Mouse (Mus musculus): Measurements from ENCODE around the gene Plekhm2. TPM values are rescaled to one million over a fixed set of nuclear protein-coding genes. Genes with fewer than 3 reads are reported as not detected.
A peak's percentile ranks its signal among the peaks of the same experiment; 100 is the strongest.

The Plekhm2 gene
- polyA plus RNA-seq, 1 experiment from 2014 or later = 5.4 TPM

GRCm38 (mm10) chr4:141681767-141682166 lies 17.1 kb upstream of the Plekhm2 start:
- H3K4me1 ChIP-seq = peaks cover 53% of the 10 kb centered on the region
- 57% methylated on average over 7 of the region's 7 CpGs for WGBS
- H3K9me3 ChIP-seq = no peaks in the 10 kb centered on the region
- 0 out of 2 replicates have a peak overlapping the region, but pooled peaks have one; percentile 32 for H3K27ac ChIP-seq
- H3K36me3 ChIP-seq = peaks cover 44% of the 10 kb centered on the region
- no peak for DNase-seq (ENCODE audit: low spot score)
- H3K4me3 ChIP-seq = no peak overlapping the region
- no peaks in the 10 kb centered on the region for H3K27me3 ChIP-seq (ENCODE audit: insufficient read depth, poor library complexity, severe bottlenecking)

- Histone ChIP-seq H3K4me3 (no peak overlapping the region), H3K4me1 (peaks cover 55% of the 10 kb centered on the region), H3K36me3 (peaks cover 35% of the 10 kb centered on the region), H3K27ac (no peak overlapping the region), H3K27me3 (ENCODE audit: insufficient read depth, poor library complexity, severe bottlenecking) (no peaks in the 10 kb centered on the region), H3K9me3 (no peaks in the 10 kb centered on the region)
- DNase-seq (ENCODE audit: low spot score) = no peak
- WGBS = 33% methylated on average over 12 of the region's 12 CpGs
Observed at GRCm38 (mm10) chr4:141680892-141681291, 16.2 kb upstream of the Plekhm2 start.

- 79% methylated on average over 2 of the region's 2 CpGs for WGBS
- Histone ChIP-seq H3K27ac (no peak overlapping the region), H3K27me3 (ENCODE audit: insufficient read depth, poor library complexity, severe bottlenecking) (no peaks in the 10 kb centered on the region), H3K36me3 (peaks cover 16% of the 10 kb centered on the region), H3K9me3 (no peaks in the 10 kb centered on the region), H3K4me3 (no peak overlapping the region), H3K4me1 (peaks cover 52% of the 10 kb centered on the region)
- no peak for DNase-seq (ENCODE audit: low spot score)
Observed at GRCm38 (mm10) chr4:141679016-141679415, 14.3 kb upstream of the Plekhm2 start.

DNA sequence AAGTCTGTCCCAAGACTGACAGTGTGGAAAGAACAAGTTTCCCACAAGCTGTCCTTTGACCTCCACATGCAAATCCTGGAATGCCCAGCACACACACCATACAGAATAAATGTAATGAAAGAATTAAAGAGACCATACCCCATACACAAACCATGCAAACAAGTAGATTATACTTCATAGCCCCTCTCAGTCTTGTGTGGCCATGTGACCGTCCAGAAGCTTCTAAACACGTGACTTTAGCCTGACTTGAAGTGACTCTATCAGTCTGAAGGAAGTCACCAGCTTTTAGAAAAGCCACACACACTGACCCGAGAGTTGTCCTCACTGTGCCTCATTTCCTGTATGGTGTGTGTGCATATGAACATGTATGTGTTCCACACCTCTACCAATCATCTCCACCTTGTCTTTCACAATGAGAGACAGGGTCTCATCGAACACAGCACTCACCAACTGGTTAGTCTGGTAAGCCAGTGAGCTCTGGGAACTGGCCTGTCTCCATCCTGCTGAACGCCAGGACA lies 11.8 kb upstream of the Plekhm2 start:
- Histone ChIP-seq H3K27ac (no peak overlapping the region), H3K36me3 (no peaks in the 10 kb centered on the region), H3K4me3 (no peak overlapping the region), H3K4me1 (peaks cover 32% of the 10 kb centered on the region), H3K9me3 (no peaks in the 10 kb centered on the region), H3K27me3 (ENCODE audit: insufficient read depth, poor library complexity, severe bottlenecking) (no peaks in the 10 kb centered on the region)
- no peak for DNase-seq (ENCODE audit: low spot score)
- WGBS = 75% methylated on average over 5 of the region's 5 CpGs

GRCm38 (mm10) chr4:141672325-141672724 lies 7.6 kb upstream of the Plekhm2 start:
- H3K27ac ChIP-seq = no peak overlapping the region
- H3K4me3 ChIP-seq = no peak overlapping the region
- no peaks in the 10 kb centered on the region for H3K36me3 ChIP-seq
- no peaks in the 10 kb centered on the region for H3K9me3 ChIP-seq
- 66% methylated on average over 13 of the region's 13 CpGs for WGBS
- DNase-seq (ENCODE audit: low spot score) = no peak
- H3K4me1 ChIP-seq = peaks cover 10% of the 10 kb centered on the region; the same call in 1 of the 2 replicates
- H3K27me3 ChIP-seq (ENCODE audit: insufficient read depth, poor library complexity, severe bottlenecking) = no peaks in the 10 kb centered on the region

GRCm38 (mm10) chr4:141671389-141671788 lies 6.7 kb upstream of the Plekhm2 start:
- peaks cover 10% of the 10 kb centered on the region; the same call in 1 of the 2 replicates for H3K4me1 ChIP-seq
- no peaks in the 10 kb centered on the region for H3K27me3 ChIP-seq (ENCODE audit: insufficient read depth, poor library complexity, severe bottlenecking)
- no peaks in the 10 kb centered on the region for H3K36me3 ChIP-seq
- H3K4me3 ChIP-seq = no peak overlapping the region
- H3K27ac ChIP-seq = no peak overlapping the region
- no peaks in the 10 kb centered on the region for H3K9me3 ChIP-seq
- DNase-seq (ENCODE audit: low spot score) = no peak
- 82% methylated on average over 4 of the region's 4 CpGs for WGBS

GRCm38 (mm10) chr4:141669898-141670712 lies 5.4 kb upstream of the Plekhm2 start:
- peaks cover 3% of the 10 kb centered on the region; the same call in 1 of the 2 replicates for H3K4me1 ChIP-seq
- no peak overlapping the region for H3K27ac ChIP-seq
- H3K36me3 ChIP-seq = no peaks in the 10 kb centered on the region
- H3K4me3 ChIP-seq = no peak overlapping the region
- no peaks in the 10 kb centered on the region for H3K9me3 ChIP-seq
- WGBS = 84% methylated on average over 18 of the region's 18 CpGs
- DNase-seq (ENCODE audit: low spot score) = no peak
- H3K27me3 ChIP-seq (ENCODE audit: insufficient read depth, poor library complexity, severe bottlenecking) = no peaks in the 10 kb centered on the region

GRCm38 (mm10) chr4:141664011-141664745 lies 521 bp downstream of the Plekhm2 start:
- Histone ChIP-seq H3K27me3 (ENCODE audit: insufficient read depth, poor library complexity, severe bottlenecking) (no peaks in the 10 kb centered on the region), H3K9me3 (no peaks in the 10 kb centered on the region), H3K4me1 (peaks cover 21% of the 10 kb centered on the region), H3K4me3 (peak overlapping the region; percentile 90), H3K36me3 (peaks cover 22% of the 10 kb centered on the region), H3K27ac (peak overlapping the region; percentile 93)
- WGBS = 8% methylated on average over 57 of the region's 60 CpGs
- no peak for DNase-seq (ENCODE audit: low spot score)

GRCm38 (mm10) chr4:141663122-141663931 lies 1.4 kb downstream of the Plekhm2 start:
- Histone ChIP-seq H3K9me3 (no peaks in the 10 kb centered on the region), H3K36me3 (peaks cover 30% of the 10 kb centered on the region), H3K4me1 (peaks cover 30% of the 10 kb centered on the region), H3K4me3 (peak overlapping the region; percentile 90), H3K27me3 (ENCODE audit: insufficient read depth, poor library complexity, severe bottlenecking) (no peaks in the 10 kb centered on the region), H3K27ac (peak overlapping the region; percentile 93)
- 5% methylated on average over 47 of the region's 47 CpGs for WGBS
- DNase-seq (ENCODE audit: low spot score) = peak; percentile 85

DNA sequence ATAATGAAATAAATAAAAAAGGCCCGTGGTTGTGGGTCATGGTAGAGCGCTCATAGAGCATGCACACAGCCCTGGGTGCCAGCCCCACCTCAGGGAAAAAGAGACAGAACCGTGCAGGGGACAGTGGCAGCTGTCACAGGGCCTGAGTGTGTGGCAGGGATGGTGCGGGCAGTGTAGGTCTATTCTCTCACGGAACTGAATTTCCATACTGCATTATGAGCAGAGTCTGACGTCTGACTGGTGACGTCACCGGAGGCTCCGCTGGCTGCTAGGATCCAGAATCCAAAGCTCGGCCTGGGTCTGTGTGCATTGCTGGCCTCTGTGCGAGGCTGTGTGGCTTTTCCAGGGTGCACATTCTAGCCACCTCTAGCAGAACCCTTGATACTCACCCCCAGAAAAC lies 3.8 kb downstream of the Plekhm2 start:
- peaks cover 37% of the 10 kb centered on the region for H3K36me3 ChIP-seq
- DNase-seq (ENCODE audit: low spot score) = no peak
- H3K27ac ChIP-seq = no peak overlapping the region
- H3K27me3 ChIP-seq (ENCODE audit: insufficient read depth, poor library complexity, severe bottlenecking) = no peaks in the 10 kb centered on the region
- WGBS = 89% methylated on average over 11 of the region's 11 CpGs
- H3K9me3 ChIP-seq = no peaks in the 10 kb centered on the region
- H3K4me3 ChIP-seq = no peak overlapping the region
- H3K4me1 ChIP-seq = peaks cover 47% of the 10 kb centered on the region

GRCm38 (mm10) chr4:141659739-141660138 lies 5.0 kb downstream of the Plekhm2 start:
- peaks cover 42% of the 10 kb centered on the region for H3K36me3 ChIP-seq
- no peak overlapping the region for H3K4me3 ChIP-seq
- no peak overlapping the region for H3K27ac ChIP-seq
- WGBS = 66% methylated on average over 4 of the region's 4 CpGs
- no peaks in the 10 kb centered on the region for H3K27me3 ChIP-seq (ENCODE audit: insufficient read depth, poor library complexity, severe bottlenecking)
- DNase-seq (ENCODE audit: low spot score) = no peak
- H3K4me1 ChIP-seq = peaks cover 46% of the 10 kb centered on the region
- H3K9me3 ChIP-seq = no peaks in the 10 kb centered on the region

DNA sequence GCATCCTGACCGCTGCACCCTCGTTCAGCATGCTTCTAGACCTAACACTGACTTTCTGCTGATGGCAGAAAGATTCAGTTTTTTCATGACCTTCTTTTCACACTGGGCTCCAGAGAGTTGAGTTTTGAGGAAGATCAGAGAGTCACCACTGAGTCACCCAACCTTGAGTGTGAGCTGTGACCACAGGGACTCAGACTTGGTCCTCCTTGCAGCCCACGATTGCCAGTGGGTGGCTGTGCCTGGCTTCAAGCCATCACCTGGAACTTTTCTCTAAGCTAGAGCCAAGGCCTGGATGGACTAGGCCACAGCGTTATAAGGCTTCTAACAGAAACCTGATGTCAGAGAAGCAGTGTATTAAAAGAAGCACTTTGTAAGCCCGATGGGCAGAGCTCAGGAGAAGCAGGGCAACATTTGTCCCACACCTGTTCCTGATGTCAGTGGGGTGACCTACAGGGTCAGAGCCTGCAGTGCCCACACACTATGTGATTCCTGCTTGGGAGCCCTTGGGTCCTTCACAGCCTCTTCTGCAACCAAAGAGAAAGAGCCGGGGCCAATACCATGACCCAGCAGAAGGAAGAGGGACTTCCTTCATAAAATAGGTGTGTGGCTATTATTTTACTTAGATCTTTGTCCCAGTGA lies 5.7 kb downstream of the Plekhm2 start:
- Histone ChIP-seq H3K27ac (no peak overlapping the region), H3K4me3 (no peak overlapping the region), H3K4me1 (peaks cover 44% of the 10 kb centered on the region), H3K36me3 (peaks cover 48% of the 10 kb centered on the region), H3K27me3 (ENCODE audit: insufficient read depth, poor library complexity, severe bottlenecking) (no peaks in the 10 kb centered on the region), H3K9me3 (no peaks in the 10 kb centered on the region)
- no peak for DNase-seq (ENCODE audit: low spot score)
- 87% methylated on average over 6 of the region's 6 CpGs for WGBS
